Mouse (Mus musculus): Measurements from ENCODE around the gene Micall1. TPM values are rescaled to one million over a fixed set of nuclear protein-coding genes. Genes with fewer than 3 reads are reported as not detected.

Micall1 gene
- 10 to 100 TPM; 38.5 to 44.1 TPM for total RNA-seq (2021)
- long read RNA-seq, experiment 1, full-length matches to known transcripts, result 3 of 25 reads
- long read RNA-seq, experiment 1, partial matches to known transcripts, result 1 of 25 reads
- long read RNA-seq, experiment 1, other reads (novel, unspliced or antisense), result 21 of 25 reads
- long read RNA-seq, experiment 2, partial matches to known transcripts, result 0 of 9 reads
- long read RNA-seq, experiment 2, other reads (novel, unspliced or antisense), result 8 of 9 reads

GRCm38 (mm10) chr15:79108421-79109320 is at the start of gene Micall1:
Micall1 (plus strand) TSS chr15:79108898.
- DNase-seq, result peak; percentile 80 to 84

GRCm38 (mm10) chr15:79060887-79061565 is 47.7 kb upstream of the Micall1 start:
- no peak for DNase-seq

GRCm38 (mm10) chr15:79062376-79063159 is 46.1 kb upstream of the Micall1 start, which contains the start of gene Ankrd54:
Ankrd54 (minus strand) TSS chr15:79062893.
- DNase-seq, result peak; percentile 98 to 100

- no peak for DNase-seq
Observed at GRCm38 (mm10) chr15:79063160-79063740, 45.4 kb upstream of the Micall1 start.

- no peak for DNase-seq
Observed at GRCm38 (mm10) chr15:79065086-79065770, 43.5 kb upstream of the Micall1 start.

- no peak for DNase-seq
Observed at GRCm38 (mm10) chr15:79066276-79066675, 42.4 kb upstream of the Micall1 start.

- no peak for DNase-seq
Observed at GRCm38 (mm10) chr15:79067631-79068030, 41.1 kb upstream of the Micall1 start.

- DNase-seq, result no peak
Observed at GRCm38 (mm10) chr15:79068416-79068815, 40.3 kb upstream of the Micall1 start.

- peak; percentile 54 to 60 for DNase-seq
Observed at GRCm38 (mm10) chr15:79071117-79072039, 37.3 kb upstream of the Micall1 start.

GRCm38 (mm10) chr15:79073752-79074151 is 34.9 kb upstream of the Micall1 start:
- DNase-seq, result no peak

- no peak for DNase-seq
Observed at GRCm38 (mm10) chr15:79074446-79074845, 34.3 kb upstream of the Micall1 start.

- DNase-seq, result peak; percentile 92 to 94
Observed at GRCm38 (mm10) chr15:79074913-79075532, 33.7 kb upstream of the Micall1 start, which contains the start of gene Eif3l. Eif3l (plus strand) TSS chr15:79075179.

- no peak for DNase-seq
Observed at GRCm38 (mm10) chr15:79075658-79076365, 32.9 kb upstream of the Micall1 start.

GRCm38 (mm10) chr15:79079567-79079966 is 29.1 kb upstream of the Micall1 start:
- no peak for DNase-seq

- DNase-seq, result no peak
Observed at GRCm38 (mm10) chr15:79092284-79092683, 16.4 kb upstream of the Micall1 start.

GRCm38 (mm10) chr15:79093083-79093839 is 15.4 kb upstream of the Micall1 start:
- DNase-seq, result peak in 1 of 2 experiments; percentile 55

GRCm38 (mm10) chr15:79095483-79095882 is 13.2 kb upstream of the Micall1 start:
- no peak for DNase-seq

GRCm38 (mm10) chr15:79096556-79096955 is 12.1 kb upstream of the Micall1 start:
- peak in 1 of 2 experiments; percentile 43 for DNase-seq

Measured in heart, adult 18-20 months (tissue).